15 mouse cellular contexts compared by ENCODE assay signal in genomic region chr9:25498770-25499169, GRCm38 (mm10). TPM values are rescaled to one million over a fixed set of nuclear protein-coding genes. Genes with fewer than 3 reads are reported as not detected.
DNase-seq lines count a peak whose midpoint lies in the region; ATAC-seq lines count a peak whose summit lies in the region.
"Had no signal": no experiment of that assay in that cellular context is flagged by ENCODE, and none has a peak within 500 bp of the region (broad histone marks: within the 10 kb centered on the region; RNA-seq: fewer than 3 reads in every experiment).

No protein-coding gene starts in this region.

- no peak overlapping the region for H3K9ac ChIP-seq in heart, embryonic 16.5 days (ENCODE audit: low read length)
- no peak overlapping the region for H3K9ac ChIP-seq in kidney, embryonic 16.5 days (replicated peaks; ENCODE audit: low read length)
- H3K9ac ChIP-seq: embryonic facial prominence, embryonic 13.5 days; liver, embryonic 13.5 days had no signal

- intact Hi-C loops in heart, postnatal 14 days (cut with DNase I), result no loop called here

- no peak overlapping the region for H3K27ac ChIP-seq in heart, embryonic 16.5 days (ENCODE audit: low read length)
- H3K27ac ChIP-seq in kidney, embryonic 16.5 days (ENCODE audit: low read length), result no peak overlapping the region
- H3K27ac ChIP-seq: embryonic facial prominence, embryonic 13.5 days; liver, embryonic 13.5 days had no signal

- no peaks in the 10 kb centered on the region for H3K9me3 ChIP-seq in heart, embryonic 16.5 days (replicated peaks; ENCODE audit: control insufficient read depth, low read length)
- H3K9me3 ChIP-seq in kidney, embryonic 16.5 days (ENCODE audit: low read length), result no peaks in the 10 kb centered on the region
- H3K9me3 ChIP-seq: embryonic facial prominence, embryonic 13.5 days; G1E; liver, embryonic 13.5 days had no signal

- H3K27me3 ChIP-seq in heart, embryonic 16.5 days (ENCODE audit: control insufficient read depth, insufficient read depth, low read length), result no peaks in the 10 kb centered on the region
- H3K27me3 ChIP-seq in kidney, embryonic 16.5 days (ENCODE audit: insufficient read depth, low read length), result 0 out of 2 replicates have a peak, but pooled peaks cover 3% of the 10 kb centered on the region
- H3K27me3 ChIP-seq: embryonic facial prominence, embryonic 13.5 days; liver, embryonic 13.5 days had no signal

- no peak overlapping the region for H3K4me3 ChIP-seq in heart, embryonic 16.5 days (ENCODE audit: low read length)
- no peak overlapping the region for H3K4me3 ChIP-seq in kidney, embryonic 16.5 days (ENCODE audit: low read length)
- H3K4me3 ChIP-seq: embryonic facial prominence, embryonic 13.5 days; heart, adult 2 months; liver, embryonic 13.5 days had no signal

- H3K4me1 ChIP-seq in heart, embryonic 16.5 days (ENCODE audit: control insufficient read depth, insufficient read depth, low read length), result peaks cover 26% of the 10 kb centered on the region
- peaks cover 12% of the 10 kb centered on the region for H3K4me1 ChIP-seq in kidney, embryonic 16.5 days (ENCODE audit: insufficient read depth, low read length)
- H3K4me1 ChIP-seq: liver, embryonic 13.5 days had no signal

- peak; percentile 35 for DNase-seq in adrenal gland, postnatal 10 days
- no peak for DNase-seq in adrenal gland, postnatal 25 days
- DNase-seq in heart, postnatal 14 days, result no peak
- DNase-seq in NIH3T3 (ENCODE audit: low read depth), result peak; percentile 37
- DNase-seq in yolk sac, embryonic 10.5 days (ENCODE audit: low spot score), result no peak
- DNase-seq in right cerebral cortex, postnatal 25 days, result no peak
- DNase-seq: B cell, adult 2 months; heart, adult 2 months; liver, embryonic 13.5 days had no signal

- WGBS in heart, embryonic 16.5 days, result 14% methylated on average over 4 of the region's 4 CpGs
- WGBS in kidney, embryonic 16.5 days, result 11% methylated on average over 4 of the region's 4 CpGs

- no peaks in the 10 kb centered on the region for H3K36me3 ChIP-seq in heart, embryonic 16.5 days (ENCODE audit: control insufficient read depth, insufficient read depth)
- no peaks in the 10 kb centered on the region for H3K36me3 ChIP-seq in kidney, embryonic 16.5 days (ENCODE audit: insufficient read depth, low read length)
- H3K36me3 ChIP-seq: embryonic facial prominence, embryonic 13.5 days; G1E; liver, embryonic 13.5 days had no signal

- no peak overlapping the region for H3K4me2 ChIP-seq in heart, embryonic 16.5 days (ENCODE audit: low read depth, low read length)
- H3K4me2 ChIP-seq in kidney, embryonic 16.5 days (replicated peaks; ENCODE audit: low read depth, low read length), result no peak overlapping the region
- H3K4me2 ChIP-seq: embryonic facial prominence, embryonic 13.5 days; liver, embryonic 13.5 days had no signal

- peak; percentile 37; the same call in 1 of the 2 replicates for ATAC-seq in heart, embryonic 16.5 days (replicated peaks; ENCODE audit: extremely low read depth, insufficient read depth, low FRiP score)
- ATAC-seq in kidney, embryonic 16.5 days (ENCODE audit: low FRiP score, low TSS enrichment), result peak; percentile 84
- ATAC-seq: forebrain, embryonic 14.5 days; hindbrain, embryonic 16.5 days had no signal

RNA-seq across cellular contexts. Expression of gene Eepd1, which starts 17.4 kb away (rescaled TPM):
- total RNA-seq in adrenal gland, postnatal 10 days (2021), result 10 to 100 TPM; 18.6 to 30.3 TPM
- total RNA-seq in adrenal gland, postnatal 25 days (2021), result 42.0 and 53.9 TPM in 2 replicates
- polyA plus RNA-seq in heart, embryonic 16.5 days (2015; fragmentation: Nextera tagmentation; extraction: Ambion mirVana), result 19.1 and 22.9 TPM in 2 replicates
- total RNA-seq in heart, postnatal 14 days (2021), result 10 to 100 TPM; 23.2 to 24.0 TPM
- polyA plus RNA-seq in kidney, embryonic 16.5 days (2015; fragmentation: Nextera tagmentation; extraction: Ambion mirVana), result 7.0 and 7.8 TPM in 2 replicates
- polyA plus RNA-seq: G1E had no signal

Comparison
In these comparisons a context has a peak if more than half of its experiments do, and no peak if none do; other contexts are left out.
1. DNase-seq: peak in adrenal gland, postnatal 10 days (single experiment) and NIH3T3 (single experiment); none in adrenal gland, postnatal 25 days (single experiment), heart, postnatal 14 days (0 of 2), yolk sac, embryonic 10.5 days (single experiment) and right cerebral cortex, postnatal 25 days (single experiment).